Mouse (Mus musculus) effector memory CD4-positive, alpha-beta T cell, adult 7 months (primary cell): ENCODE data around the gene Maea. TPM values are rescaled to one million over a fixed set of nuclear protein-coding genes. Genes with fewer than 3 reads are reported as not detected.

Source experiments
- polyA plus RNA-seq: library from polyadenylated mRNA; unstranded; fragments of 100-300 nt; shearing (Covaris generic); gene quantifications from one replicate; pipeline ENCODE4 v1.2.1, GENCODE M21; 2017

The Maea gene
- 85.3 TPM for polyA plus RNA-seq

GRCm38 (mm10) chr5:33335273-33335976 is at the start of gene Maea:
TSS of gene Maea (plus strand) at chr5:33335509.

DNA sequence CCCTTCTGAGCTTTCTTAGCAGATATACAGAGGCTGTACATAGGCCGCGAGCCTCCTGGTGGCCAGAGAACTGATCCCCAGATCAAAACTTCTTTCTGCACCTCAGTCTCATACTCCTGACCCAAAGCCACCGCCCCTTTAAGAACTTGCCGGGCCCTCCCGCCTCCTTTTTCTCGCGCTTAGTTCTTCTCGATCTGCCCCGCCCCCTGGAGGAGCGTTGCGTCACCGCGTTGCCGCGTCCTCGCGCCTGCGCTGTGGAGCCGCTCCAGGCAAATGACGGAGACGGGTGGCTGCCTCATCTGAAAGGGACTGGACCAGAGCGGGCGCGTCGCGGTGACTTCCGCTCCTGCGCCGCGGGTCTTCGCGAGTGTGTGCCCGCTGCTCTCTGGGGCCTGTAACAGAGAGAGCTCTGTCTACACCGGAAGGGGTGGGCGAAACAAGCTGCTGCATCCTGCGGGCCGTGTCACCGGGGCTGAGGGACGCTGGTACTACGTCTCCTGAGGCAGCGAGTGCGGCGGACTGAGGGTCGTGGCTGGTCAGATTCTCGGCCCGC is 43.1 kb downstream of the Maea start, which contains the start of gene Uvssa:
Gene Uvssa (plus strand): TSS at position 248 of the 553 bp plus-strand sequence.

Other genes with a start within 250 kb of the Maea start
- not detected for gene Slc5a1, start 231.3 kb upstream of the Maea start, polyA plus RNA-seq
- gene Spon2, start 117.1 kb upstream of the Maea start, polyA plus RNA-seq = not detected
- 261 TPM for gene Ctbp1, start 60.5 kb upstream of the Maea start, polyA plus RNA-seq
- gene Uvssa, start 43.0 kb downstream of the Maea start, polyA plus RNA-seq = 9.4 TPM
- not detected for gene Nkx1-1, start 98.5 kb downstream of the Maea start, polyA plus RNA-seq